Mouse (Mus musculus) testis, adult 2 months (tissue): ENCODE measurements around the gene Gp2. TPM values are rescaled to one million over a fixed set of nuclear protein-coding genes. Genes with fewer than 3 reads are reported as not detected.

Experiments
- H3K27ac ChIP-seq: fragments of 200-500 bp; 2 replicates; pipeline ENCODE4 v1.5.1; 2012; ENCODE audit warnings: low read depth, low read length; ENCODE audit not compliant: control insufficient read depth, insufficient read depth
- H3K27me3 ChIP-seq: fragments of 200-500 bp; 2 replicates; pipeline ENCODE4 v1.6.1; 2012; ENCODE audit warnings: mild to moderate bottlenecking, low read length, moderate library complexity; ENCODE audit not compliant: control insufficient read depth, insufficient read depth
- H3K36me3 ChIP-seq: fragments of 200-500 bp; 2 replicates; pipeline ENCODE4 v1.6.1; 2012; ENCODE audit warnings: mild to moderate bottlenecking, low read length; ENCODE audit not compliant: control insufficient read depth, insufficient read depth
- H3K4me1 ChIP-seq: fragments of 200-500 bp; 2 replicates; pipeline ENCODE4 v1.6.1; 2012; ENCODE audit warnings: low read length; ENCODE audit not compliant: control insufficient read depth, insufficient read depth
- H3K4me3 ChIP-seq: fragments of 200-500 bp; 2 replicates; pipeline ENCODE4 v1.5.1; 2012; ENCODE audit warnings: low read depth, mild to moderate bottlenecking, low read length, moderate library complexity, mixed read lengths; ENCODE audit not compliant: control insufficient read depth
- CTCF ChIP-seq: fragments of 200-500 bp; IDR thresholded peaks from 2 replicates; pipeline ENCODE4 v1.5.1; 2012; ENCODE audit warnings: low read depth, mild to moderate bottlenecking, inconsistent platforms, low read length, moderate library complexity; ENCODE audit not compliant: control insufficient read depth, insufficient read depth, insufficient replicate concordance
- POLR2A ChIP-seq: fragments of 200-500 bp; IDR thresholded peaks from 2 replicates; pipeline ENCODE4 v1.6.1; 2012; ENCODE audit warnings: low read depth, mild to moderate bottlenecking, inconsistent platforms, low read length, moderate library complexity; ENCODE audit not compliant: control insufficient read depth
- polyA plus RNA-seq: library from polyadenylated mRNA; depleted of rRNA; stranded (reverse); fragments of >200 nt; gene quantifications from 2 replicates; pipeline ENCODE4 v1.2.3, GENCODE M21; 2012; rRNA removed

Gene Gp2
- polyA plus RNA-seq, 1 experiment, result 0.06 TPM

DNA sequence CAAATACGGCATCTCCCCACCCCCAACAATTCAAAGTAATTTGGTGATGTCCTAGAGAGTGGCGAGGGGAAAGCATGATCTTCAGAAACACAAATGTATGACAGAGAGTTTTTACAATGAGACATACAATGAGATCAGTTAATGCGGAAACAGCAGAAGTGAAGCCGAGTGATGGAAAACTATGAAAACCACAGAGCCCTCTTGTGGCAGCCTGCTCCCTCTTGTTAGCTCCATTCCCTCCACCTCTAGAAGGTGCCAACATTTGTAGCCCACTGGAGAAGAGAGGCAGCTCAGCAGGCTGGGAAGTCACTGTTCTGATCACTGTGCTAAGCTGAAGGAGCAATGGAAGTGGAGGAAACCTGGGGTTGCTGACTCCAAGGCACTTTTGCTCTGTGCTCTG, 15.2 kb downstream of the Gp2 start:
- H3K4me3 ChIP-seq, result no peak overlapping the region

GRCm38 (mm10) chr7:119441938-119442337, 17.1 kb downstream of the Gp2 start:
- no peak overlapping the region for H3K4me3 ChIP-seq
- H3K36me3 ChIP-seq, result no peaks in the 10 kb centered on the region
- H3K27me3 ChIP-seq, result no peaks in the 10 kb centered on the region
- TF ChIP-seq POLR2A, result no peak
- no peak for TF ChIP-seq CTCF
- no peak overlapping the region for H3K27ac ChIP-seq
- no peaks in the 10 kb centered on the region for H3K4me1 ChIP-seq

More for the DNA sequence above, 15.2 kb downstream of the Gp2 start:
- Histone ChIP-seq H3K27me3 (no peaks in the 10 kb centered on the region), H3K27ac (no peak overlapping the region), H3K36me3 (no peaks in the 10 kb centered on the region), H3K4me1 (no peaks in the 10 kb centered on the region)
- TF ChIP-seq POLR2A, result no peak
- TF ChIP-seq CTCF, result no peak

DNA sequence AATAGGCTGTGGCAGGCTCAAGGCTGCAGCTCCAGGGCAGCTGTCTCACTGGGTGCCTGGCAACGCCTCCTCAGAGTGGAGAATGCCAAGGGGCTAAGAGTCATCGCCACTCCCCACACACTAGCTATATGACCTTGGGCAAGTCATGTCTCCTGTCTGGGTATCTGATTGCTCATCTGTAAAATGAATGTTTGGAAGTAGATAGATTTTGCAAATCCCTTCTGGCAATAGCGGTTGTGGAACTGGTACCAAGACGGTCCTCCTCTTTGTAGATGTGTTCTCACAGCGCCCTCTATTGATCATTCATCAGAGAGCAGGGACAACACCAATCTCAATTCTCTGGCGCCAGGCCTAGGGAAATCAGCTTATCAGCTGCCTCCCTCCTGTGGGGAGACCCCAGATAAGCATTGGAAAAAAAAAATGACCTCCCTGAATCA, 31.9 kb downstream of the Gp2 start:
- 0 out of 2 replicates have a peak, but pooled peaks have one; percentile 10 for TF ChIP-seq CTCF
- no peak for TF ChIP-seq POLR2A
- no peaks in the 10 kb centered on the region for H3K4me1 ChIP-seq
- no peak overlapping the region for H3K27ac ChIP-seq

GRCm38 (mm10) chr7:119420730-119421129, 38.4 kb downstream of the Gp2 start:
- Histone ChIP-seq H3K27me3 (no peaks in the 10 kb centered on the region), H3K36me3 (no peaks in the 10 kb centered on the region), H3K27ac (no peak overlapping the region), H3K4me1 (no peaks in the 10 kb centered on the region), H3K4me3 (no peak overlapping the region)
- TF ChIP-seq CTCF (no peak), POLR2A (no peak)

More for the DNA sequence above, 31.9 kb downstream of the Gp2 start:
- Histone ChIP-seq H3K36me3 (no peaks in the 10 kb centered on the region), H3K4me3 (no peak overlapping the region), H3K27me3 (no peaks in the 10 kb centered on the region)

GRCm38 (mm10) chr7:119418523-119418922, 40.6 kb downstream of the Gp2 start:
- TF ChIP-seq CTCF, result no peak
- TF ChIP-seq POLR2A, result no peak
- H3K27ac ChIP-seq, result no peak overlapping the region

GRCm38 (mm10) chr7:119394050-119394732, 64.9 kb downstream of the Gp2 start:
- Histone ChIP-seq H3K27ac (no peak overlapping the region), H3K27me3 (no peaks in the 10 kb centered on the region), H3K4me1 (no peaks in the 10 kb centered on the region), H3K36me3 (no peaks in the 10 kb centered on the region), H3K4me3 (no peak overlapping the region)
- TF ChIP-seq CTCF (no peak), POLR2A (no peak)

More at GRCm38 (mm10) chr7:119418523-119418922, 40.6 kb downstream of the Gp2 start:
- no peaks in the 10 kb centered on the region for H3K36me3 ChIP-seq
- H3K4me3 ChIP-seq, result no peak overlapping the region
- no peaks in the 10 kb centered on the region for H3K4me1 ChIP-seq
- H3K27me3 ChIP-seq, result no peaks in the 10 kb centered on the region

Other genes with a start within 250 kb of the Gp2 start
- gene Umod, start 20.0 kb upstream of the Gp2 start, polyA plus RNA-seq, result 0.07 TPM in 2 replicates
- gene Acsm5, start 60.2 kb upstream of the Gp2 start, polyA plus RNA-seq, result 0.22 and 0.25 TPM in 2 replicates
- gene Pdilt, start 64.2 kb upstream of the Gp2 start, polyA plus RNA-seq, result 114 and 155 TPM in 2 replicates
- 0.02 TPM in 1 of 2 replicates, not detected in the other for gene Acsm2, start 95.1 kb upstream of the Gp2 start, polyA plus RNA-seq
- not detected in 2 replicates for gene Acsm1, start 147.7 kb upstream of the Gp2 start, polyA plus RNA-seq
- gene Acsm4, start 230.7 kb upstream of the Gp2 start, polyA plus RNA-seq, result not detected in 2 replicates